Mouse (Mus musculus): ENCODE measurements around the gene Ltbp3. TPM values are rescaled to one million over a fixed set of nuclear protein-coding genes. Genes with fewer than 3 reads are reported as not detected.

Ltbp3 gene
- polyA plus RNA-seq, 1 experiment from 2014 or later = 9.8 TPM

DNA sequence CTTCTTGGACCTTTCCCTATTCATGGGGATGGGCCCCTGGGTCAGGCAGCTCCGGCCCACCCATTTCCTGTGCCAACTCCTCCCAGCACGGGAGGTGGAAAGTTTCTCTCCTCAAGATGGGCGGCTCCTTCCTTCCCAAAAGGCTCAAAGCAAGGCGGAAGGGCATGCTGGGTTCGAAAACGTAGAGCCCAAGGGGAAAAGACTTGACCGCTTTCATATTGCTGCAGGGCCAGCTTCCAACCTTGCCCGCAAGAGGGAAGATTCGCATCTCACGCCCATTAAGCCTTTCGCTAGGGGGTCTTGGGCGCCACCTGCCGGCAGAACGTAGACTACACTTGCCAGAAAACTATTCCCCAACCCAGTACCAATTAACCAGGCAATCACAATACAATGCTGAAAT is 13.0 kb upstream of the Ltbp3 start:
- Histone ChIP-seq H3K9me3 (replicated peaks; ENCODE audit: control insufficient read depth, low read length) (no peaks in the 10 kb centered on the region), H3K36me3 (ENCODE audit: control insufficient read depth, insufficient read depth, low read length) (peaks cover 5% of the 10 kb centered on the region), H3K4me1 (ENCODE audit: control insufficient read depth, insufficient read depth, low read length) (peaks cover 55% of the 10 kb centered on the region), H3K9ac (ENCODE audit: low read depth, low read length) (peak overlapping the region; percentile 25), H3K4me3 (ENCODE audit: low read depth, low read length) (peak overlapping the region; percentile 97), H3K27ac (ENCODE audit: low read depth, low read length) (peak overlapping the region; percentile 6), H3K27me3 (ENCODE audit: control insufficient read depth, insufficient read depth, low read length) (no peaks in the 10 kb centered on the region), H3K4me2 (peak overlapping the region; percentile 93)
- WGBS (ENCODE audit: insufficient replicate concordance) = 3% methylated on average over 14 of the region's 14 CpGs
- no peak for ATAC-seq (replicated peaks; ENCODE audit: insufficient number of reproducible peaks, low FRiP score, low TSS enrichment)

DNA sequence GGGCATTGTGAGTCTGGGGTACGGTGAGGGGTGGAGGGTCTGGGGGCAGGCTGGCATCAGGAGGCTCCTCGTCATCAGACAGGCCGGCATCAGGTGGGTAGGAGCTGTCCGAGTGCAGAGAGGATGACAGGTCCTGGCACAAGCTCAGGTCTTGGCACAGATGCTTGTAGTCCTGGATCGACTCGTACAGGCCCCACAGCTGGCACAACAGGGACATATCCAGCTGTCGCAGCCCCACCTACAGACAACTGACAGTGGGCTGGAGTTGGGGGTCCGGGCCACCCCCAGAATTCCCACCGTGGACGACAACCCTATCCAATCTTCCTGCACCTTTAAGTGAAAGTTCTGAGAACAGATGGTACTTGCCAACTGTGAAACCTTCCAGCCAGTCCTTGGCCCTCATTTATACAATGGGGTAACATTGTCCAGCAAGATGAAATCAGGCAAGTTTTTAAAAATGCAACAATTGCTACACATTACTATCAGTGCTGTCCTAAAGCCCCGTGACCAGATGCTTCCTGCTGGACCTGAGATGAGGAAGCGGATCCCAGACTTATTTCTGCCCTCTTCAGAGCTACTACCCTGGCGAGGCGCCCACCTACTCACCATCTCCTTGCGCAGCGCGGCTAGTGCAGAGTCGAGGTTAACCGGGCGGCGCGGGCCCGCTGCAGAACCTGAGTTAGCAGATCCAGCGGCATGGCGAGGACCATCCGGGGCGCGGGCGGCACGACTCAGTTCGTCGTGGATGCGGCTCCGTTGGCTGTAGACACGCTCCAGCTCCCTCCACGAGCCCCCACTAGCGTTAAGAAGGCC is 11.9 kb upstream of the Ltbp3 start:
- H3K9ac ChIP-seq (ENCODE audit: low read depth, low read length) = peak overlapping the region; percentile 99
- peak overlapping the region; percentile 97 for H3K4me3 ChIP-seq (ENCODE audit: low read depth, low read length)
- 9% methylated on average over 37 of the region's 37 CpGs for WGBS (ENCODE audit: insufficient replicate concordance)
- peak overlapping the region; percentile 93 for H3K4me2 ChIP-seq
- H3K9me3 ChIP-seq (replicated peaks; ENCODE audit: control insufficient read depth, low read length) = no peaks in the 10 kb centered on the region
- no peaks in the 10 kb centered on the region for H3K36me3 ChIP-seq (ENCODE audit: control insufficient read depth, insufficient read depth, low read length)
- H3K4me1 ChIP-seq (ENCODE audit: control insufficient read depth, insufficient read depth, low read length) = peaks cover 46% of the 10 kb centered on the region
- no peaks in the 10 kb centered on the region for H3K27me3 ChIP-seq (ENCODE audit: control insufficient read depth, insufficient read depth, low read length)
- ATAC-seq (replicated peaks; ENCODE audit: insufficient number of reproducible peaks, low FRiP score, low TSS enrichment) = no peak
- H3K27ac ChIP-seq (ENCODE audit: low read depth, low read length) = peak overlapping the region; percentile 92

DNA sequence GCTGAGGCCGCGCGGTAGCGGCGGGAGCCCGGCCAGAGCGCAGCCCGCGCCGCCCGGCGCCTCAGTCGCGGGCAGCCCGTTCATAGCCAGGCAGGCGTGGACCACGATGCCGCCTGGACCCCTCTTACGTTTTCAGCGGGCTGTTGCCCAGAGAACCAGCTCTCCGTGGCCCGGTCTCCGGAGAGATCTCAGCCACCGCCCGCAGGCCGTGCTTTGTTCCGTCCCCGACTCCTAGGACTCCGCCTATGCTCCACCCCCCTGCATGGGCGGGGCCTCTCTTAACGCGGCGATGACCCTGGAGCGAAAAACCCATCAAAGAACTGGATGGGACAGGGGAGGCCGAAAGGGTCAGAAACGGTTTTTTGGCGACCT is 11.3 kb upstream of the Ltbp3 start, which contains the start of gene Fam89b:
TSS of gene Fam89b (minus strand) at position 210 of the 372 bp plus-strand sequence.
- under 1% methylated on average over 37 of the region's 37 CpGs for WGBS (ENCODE audit: insufficient replicate concordance)
- Histone ChIP-seq H3K4me3 (ENCODE audit: low read depth, low read length) (peak within 1 kb of the TSS; percentile 97), H3K4me1 (ENCODE audit: control insufficient read depth, insufficient read depth, low read length) (peaks cover 40% of the 10 kb centered on the region), H3K4me2 (peak within 1 kb of the TSS; percentile 93), H3K9me3 (replicated peaks; ENCODE audit: control insufficient read depth, low read length) (no peaks in the 10 kb centered on the region), H3K27ac (ENCODE audit: low read depth, low read length) (peak within 1 kb of the TSS; percentile 92), H3K9ac (ENCODE audit: low read depth, low read length) (peak within 1 kb of the TSS; percentile 99), H3K27me3 (ENCODE audit: control insufficient read depth, insufficient read depth, low read length) (no peaks in the 10 kb centered on the region), H3K36me3 (ENCODE audit: control insufficient read depth, insufficient read depth, low read length) (no peaks in the 10 kb centered on the region)
- peak; percentile 58; the same call in 1 of the 2 replicates for ATAC-seq (replicated peaks; ENCODE audit: insufficient number of reproducible peaks, low FRiP score, low TSS enrichment)

DNA sequence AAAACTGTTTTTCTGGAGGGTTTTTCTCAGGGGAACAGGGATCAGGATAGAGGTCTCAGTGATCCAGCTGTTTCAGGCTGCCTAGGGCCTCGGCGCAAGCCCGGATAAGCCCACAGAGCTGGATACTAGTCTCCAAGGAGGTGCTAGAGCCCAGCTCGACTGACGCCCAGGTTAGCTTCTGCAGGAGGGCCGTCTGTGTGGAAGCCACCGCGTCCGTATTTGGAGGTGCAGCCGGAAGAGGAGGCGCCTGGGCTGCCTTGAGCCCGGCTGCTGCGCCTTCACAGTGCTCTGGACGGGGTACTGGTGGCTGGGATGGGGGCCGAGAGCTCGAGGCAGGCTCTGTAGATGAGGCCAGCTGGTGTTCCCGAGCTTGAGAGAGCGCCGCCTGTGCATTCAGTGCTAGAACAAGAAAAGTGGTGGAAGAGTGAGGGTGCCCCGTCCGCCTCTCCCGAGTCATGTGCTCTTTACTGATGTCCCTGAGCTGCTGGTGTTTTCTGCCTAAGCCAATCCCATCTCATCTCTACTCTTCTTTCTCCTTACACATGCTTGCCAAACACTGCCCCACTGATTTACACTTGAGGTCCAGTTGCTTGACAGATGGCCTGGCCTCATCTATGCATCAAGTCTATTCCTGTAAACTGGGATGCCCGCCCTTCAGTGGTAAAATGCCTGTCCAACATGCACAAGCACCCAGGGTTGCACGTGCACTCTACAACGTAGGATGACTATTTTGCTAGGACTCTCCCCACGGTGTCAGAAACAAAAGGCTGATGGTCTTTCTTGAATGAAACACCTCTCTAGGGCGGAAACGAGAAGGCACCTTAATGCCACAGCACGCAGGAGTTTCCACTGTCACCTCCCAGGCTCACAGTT is 10.2 kb upstream of the Ltbp3 start:
- WGBS (ENCODE audit: insufficient replicate concordance) = 75% methylated on average over 29 of the region's 29 CpGs
- ATAC-seq (replicated peaks; ENCODE audit: insufficient number of reproducible peaks, low FRiP score, low TSS enrichment) = no peak
- peaks cover 37% of the 10 kb centered on the region for H3K4me1 ChIP-seq (ENCODE audit: control insufficient read depth, insufficient read depth, low read length)
- H3K27ac ChIP-seq (ENCODE audit: low read depth, low read length) = no peak overlapping the region
- no peaks in the 10 kb centered on the region for H3K36me3 ChIP-seq (ENCODE audit: control insufficient read depth, insufficient read depth, low read length)
- no peaks in the 10 kb centered on the region for H3K27me3 ChIP-seq (ENCODE audit: control insufficient read depth, insufficient read depth, low read length)
- peak overlapping the region; percentile 67 for H3K4me3 ChIP-seq (ENCODE audit: low read depth, low read length)
- no peaks in the 10 kb centered on the region for H3K9me3 ChIP-seq (replicated peaks; ENCODE audit: control insufficient read depth, low read length)
- H3K9ac ChIP-seq (ENCODE audit: low read depth, low read length) = peak overlapping the region; percentile 78
- H3K4me2 ChIP-seq = peak overlapping the region; percentile 87

DNA sequence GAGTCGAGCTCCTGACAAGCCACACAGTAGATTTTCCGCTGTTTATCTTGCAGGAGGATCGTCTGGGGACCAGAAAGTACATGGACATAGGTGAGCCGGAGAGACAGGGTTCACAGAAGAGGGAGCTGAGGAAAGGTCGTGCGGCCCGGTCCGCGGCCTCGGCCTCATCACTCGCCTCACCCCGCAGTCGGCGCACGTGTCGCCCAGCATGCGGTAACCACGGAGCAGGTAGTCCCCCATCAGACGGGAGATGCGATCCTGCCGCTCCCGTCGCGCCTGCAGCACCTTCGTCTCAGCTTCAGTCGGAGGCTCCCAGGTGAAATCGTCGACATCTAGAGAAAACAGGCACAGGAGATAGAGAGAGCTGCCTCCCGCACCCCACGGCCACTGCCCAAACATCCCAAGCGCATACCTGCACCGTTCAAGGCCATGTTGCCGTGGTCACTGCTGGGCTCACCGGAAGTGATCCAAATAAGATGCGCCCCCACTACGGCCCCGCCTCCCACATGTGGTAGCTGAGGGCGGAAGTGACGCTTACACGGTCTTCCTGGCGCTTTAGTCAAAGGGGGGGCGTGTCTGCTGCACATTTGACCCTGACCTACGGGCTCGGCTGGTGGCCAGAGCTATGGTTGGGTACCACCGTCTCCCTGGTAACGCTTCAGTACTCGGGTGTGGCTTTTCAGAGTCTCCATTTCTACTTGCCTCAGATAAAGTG is 9.3 kb upstream of the Ltbp3 start:
- no peaks in the 10 kb centered on the region for H3K27me3 ChIP-seq (ENCODE audit: control insufficient read depth, insufficient read depth, low read length)
- H3K9ac ChIP-seq (ENCODE audit: low read depth, low read length) = peak overlapping the region; percentile 78
- no peaks in the 10 kb centered on the region for H3K36me3 ChIP-seq (ENCODE audit: control insufficient read depth, insufficient read depth, low read length)
- WGBS (ENCODE audit: insufficient replicate concordance) = under 1% methylated on average over 47 of the region's 47 CpGs
- ATAC-seq (replicated peaks; ENCODE audit: insufficient number of reproducible peaks, low FRiP score, low TSS enrichment) = peak; percentile 76
- H3K4me1 ChIP-seq (ENCODE audit: control insufficient read depth, insufficient read depth, low read length) = peaks cover 36% of the 10 kb centered on the region
- H3K4me2 ChIP-seq = peak overlapping the region; percentile 87
- H3K4me3 ChIP-seq (ENCODE audit: low read depth, low read length) = peak overlapping the region; percentile 67
- H3K27ac ChIP-seq (ENCODE audit: low read depth, low read length) = peak overlapping the region; percentile 60
- H3K9me3 ChIP-seq (replicated peaks; ENCODE audit: control insufficient read depth, low read length) = no peaks in the 10 kb centered on the region

DNA sequence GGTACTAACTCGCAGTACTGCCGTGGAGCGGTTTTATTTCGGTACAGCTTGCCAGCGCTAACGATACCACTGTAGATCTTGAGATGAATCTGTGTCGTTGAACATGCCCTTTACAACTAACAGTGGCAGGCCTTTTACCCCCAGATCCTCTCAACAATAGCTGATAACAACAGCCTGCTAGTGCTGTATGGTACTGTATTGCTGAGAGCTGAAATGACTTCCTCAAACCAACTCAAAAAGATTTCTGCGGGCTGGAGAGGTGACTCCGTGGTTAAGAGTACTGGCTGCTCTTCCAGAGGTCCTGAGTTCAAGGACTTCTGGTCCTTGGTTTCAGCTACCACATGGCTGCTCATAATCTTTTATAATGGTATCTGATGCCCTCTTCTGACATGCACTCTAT is 6.4 kb upstream of the Ltbp3 start:
- 74% methylated on average over 9 of the region's 9 CpGs for WGBS (ENCODE audit: insufficient replicate concordance)
- Histone ChIP-seq H3K9ac (ENCODE audit: low read depth, low read length) (no peak overlapping the region), H3K27me3 (ENCODE audit: control insufficient read depth, insufficient read depth, low read length) (peaks cover 1% of the 10 kb centered on the region), H3K36me3 (ENCODE audit: control insufficient read depth, insufficient read depth, low read length) (no peaks in the 10 kb centered on the region), H3K27ac (ENCODE audit: low read depth, low read length) (no peak overlapping the region), H3K4me1 (ENCODE audit: control insufficient read depth, insufficient read depth, low read length) (peaks cover 14% of the 10 kb centered on the region), H3K4me2 (no peak overlapping the region), H3K4me3 (ENCODE audit: low read depth, low read length) (no peak overlapping the region), H3K9me3 (replicated peaks; ENCODE audit: control insufficient read depth, low read length) (no peaks in the 10 kb centered on the region)
- ATAC-seq (replicated peaks; ENCODE audit: insufficient number of reproducible peaks, low FRiP score, low TSS enrichment) = no peak

DNA sequence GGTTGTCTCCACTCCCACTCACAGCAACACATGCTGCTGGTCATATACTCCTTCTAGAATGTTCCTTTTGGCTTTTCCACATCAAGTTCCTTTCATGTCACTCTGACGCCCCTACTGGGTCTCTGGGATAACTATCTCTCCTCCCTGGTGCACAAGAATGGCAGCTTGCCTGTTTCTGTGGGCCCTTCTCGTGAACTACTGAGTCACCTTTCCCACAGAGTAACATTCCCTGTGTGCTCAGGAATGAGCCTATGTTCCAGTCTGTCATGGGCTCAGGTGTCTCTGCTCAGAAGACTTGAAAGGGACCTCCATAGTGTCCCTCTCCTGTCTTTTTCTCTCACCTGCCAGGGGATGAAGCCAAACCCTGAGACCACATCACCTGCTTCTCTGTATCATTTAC is 1.3 kb upstream of the Ltbp3 start:
- Histone ChIP-seq H3K9me3 (replicated peaks; ENCODE audit: control insufficient read depth, low read length) (no peaks in the 10 kb centered on the region), H3K27me3 (ENCODE audit: control insufficient read depth, insufficient read depth, low read length) (peaks cover 28% of the 10 kb centered on the region), H3K4me3 (ENCODE audit: low read depth, low read length) (no peak overlapping the region), H3K4me1 (ENCODE audit: control insufficient read depth, insufficient read depth, low read length) (peaks cover 12% of the 10 kb centered on the region), H3K9ac (ENCODE audit: low read depth, low read length) (no peak overlapping the region), H3K27ac (ENCODE audit: low read depth, low read length) (no peak overlapping the region), H3K4me2 (no peak overlapping the region), H3K36me3 (ENCODE audit: control insufficient read depth, insufficient read depth, low read length) (no peaks in the 10 kb centered on the region)
- no peak for ATAC-seq (replicated peaks; ENCODE audit: insufficient number of reproducible peaks, low FRiP score, low TSS enrichment)
- WGBS (ENCODE audit: insufficient replicate concordance) = 38% methylated on average over 2 of the region's 2 CpGs

DNA sequence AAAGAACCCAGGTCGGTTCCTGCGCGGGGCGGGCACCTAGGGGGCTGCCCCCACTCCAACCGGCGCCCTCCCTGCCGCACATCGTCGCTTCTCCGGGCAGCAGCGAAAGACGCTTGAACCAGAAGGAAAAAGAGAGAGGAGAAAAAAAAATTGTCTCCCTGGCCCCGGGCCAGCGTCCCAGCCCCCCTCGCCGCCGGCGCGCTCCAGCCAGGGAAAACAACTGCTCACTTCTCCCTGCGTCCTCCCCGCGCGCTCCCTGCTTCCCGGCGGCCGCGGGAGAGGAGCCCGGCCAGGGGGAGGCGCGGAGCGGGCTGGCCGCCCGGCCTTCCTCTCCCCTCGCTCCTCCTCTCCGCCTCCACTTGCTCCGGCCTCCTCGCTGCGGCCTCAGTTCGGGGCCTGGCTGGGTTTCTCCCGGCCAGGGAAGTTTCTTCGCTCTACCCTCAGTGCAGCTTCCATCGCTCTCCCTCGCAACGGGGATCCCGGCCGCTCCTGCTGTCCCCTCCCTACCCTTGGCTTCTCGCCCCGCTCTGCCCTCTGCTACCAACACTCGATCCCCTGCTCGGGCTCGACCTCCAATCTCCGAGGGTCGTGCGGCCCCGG is 1.0 kb downstream of the Ltbp3 start:
- H3K4me3 ChIP-seq (ENCODE audit: low read depth, low read length) = peak overlapping the region; percentile 66
- H3K4me1 ChIP-seq (ENCODE audit: control insufficient read depth, insufficient read depth, low read length) = peaks cover 25% of the 10 kb centered on the region
- WGBS (ENCODE audit: insufficient replicate concordance) = under 1% methylated on average over 44 of the region's 55 CpGs
- H3K9me3 ChIP-seq (replicated peaks; ENCODE audit: control insufficient read depth, low read length) = no peaks in the 10 kb centered on the region
- peak overlapping the region; percentile 84 for H3K9ac ChIP-seq (ENCODE audit: low read depth, low read length)
- H3K36me3 ChIP-seq (ENCODE audit: control insufficient read depth, insufficient read depth, low read length) = no peaks in the 10 kb centered on the region
- peak overlapping the region; percentile 77 for H3K4me2 ChIP-seq
- ATAC-seq (replicated peaks; ENCODE audit: insufficient number of reproducible peaks, low FRiP score, low TSS enrichment) = 0 out of 2 replicates have a peak, but pooled peaks have one; percentile 22
- peak overlapping the region; percentile 82 for H3K27ac ChIP-seq (ENCODE audit: low read depth, low read length)
- peaks cover 51% of the 10 kb centered on the region for H3K27me3 ChIP-seq (ENCODE audit: control insufficient read depth, insufficient read depth, low read length)
